Mouse (Mus musculus) liver, embryonic 14.5 days (tissue): ENCODE measurements around the gene Efcab5. TPM values are rescaled to one million over a fixed set of nuclear protein-coding genes. Genes with fewer than 3 reads are reported as not detected.

Experiments used
- ATAC-seq: fragments of 200-750 bp; cut with Nextera tagmentation; 2 replicates; pipeline ENCODE4 v1.8.0; 2017; ENCODE audit warnings: moderate number of reproducible peaks, mild to moderate bottlenecking, moderate library complexity; ENCODE audit not compliant: insufficient read depth
- DNase-seq, 3 experiments: peaks; one replicate each; pipeline ENCODE4 v3.0.0-alpha.2; 2012 to 2013; ENCODE audit warnings: low read depth in 3 of 3, low spot score in 3 of 3
- H3K27ac ChIP-seq: fragments of 300-500 bp; sonication (generic); 2 replicates; pipeline ENCODE4 v1.5.1; 2014; ENCODE audit warnings: moderate library complexity, mild to moderate bottlenecking, control low read depth, inconsistent platforms
- H3K27me3 ChIP-seq: fragments of 300-500 bp; sonication (generic); 2 replicates; pipeline ENCODE4 v1.6.1; 2014; ENCODE audit warnings: mild to moderate bottlenecking, low read length, moderate library complexity; ENCODE audit not compliant: control insufficient read depth, insufficient read depth
- H3K36me3 ChIP-seq: fragments of 300-500 bp; sonication (generic); replicated peaks from 2 replicates; pipeline ENCODE4 v1.6.1; 2014; ENCODE audit warnings: low read depth; ENCODE audit not compliant: control insufficient read depth, insufficient read depth
- H3K4me1 ChIP-seq, 2 experiments: fragments of 200-500 bp in 1 of 2; fragments of 300-500 bp in 1 of 2; sonication (generic) in 1 of 2; replicated peaks; 2 replicates each; pipeline ENCODE4 v1.6.1; 2012 to 2014; ENCODE audit warnings: antibody characterized with exemption in 1 of 2, inconsistent platforms in 1 of 2, low read length in 1 of 2; ENCODE audit not compliant: control insufficient read depth in 2 of 2, insufficient read depth in 2 of 2
- H3K4me2 ChIP-seq: fragments of 300-500 bp; sonication (generic); 2 replicates; pipeline ENCODE4 v1.6.1; 2014; ENCODE audit warnings: low read depth, mild to moderate bottlenecking, control low read depth, moderate library complexity
- H3K4me3 ChIP-seq, 2 experiments: fragments of 200-500 bp in 1 of 2; fragments of 300-500 bp in 1 of 2; sonication (generic) in 1 of 2; 2 replicates each; pipeline ENCODE4 v1.5.1; 2012 to 2014; ENCODE audit warnings: low read depth in 2 of 2, low read length in 2 of 2, mild to moderate bottlenecking in 2 of 2, control low read depth in 1 of 2, inconsistent platforms in 1 of 2, moderate library complexity in 1 of 2; ENCODE audit not compliant: insufficient read depth in 1 of 2
- H3K9ac ChIP-seq: fragments of 300-500 bp; sonication (generic); replicated peaks from 2 replicates; pipeline ENCODE4 v1.6.1; 2014; ENCODE audit warnings: mild to moderate bottlenecking, control low read depth, moderate library complexity
- H3K9me3 ChIP-seq: fragments of 300-500 bp; sonication (generic); 2 replicates; pipeline ENCODE4 v1.6.1; 2016; ENCODE audit warnings: low read length, mixed read lengths; ENCODE audit not compliant: control insufficient read depth
- CTCF ChIP-seq: IDR thresholded peaks from 2 replicates; pipeline ENCODE4 v1.5.1; 2016; ENCODE audit warnings: antibody characterized with exemption, low read depth, control low read depth
- EP300 ChIP-seq: IDR thresholded peaks from 2 replicates; pipeline ENCODE4 v1.6.1; 2016; ENCODE audit warnings: antibody characterized with exemption, low read depth
- WGBS: fragments of 180-500 bp; shearing (Covaris S2); extraction: QIAGEN DNeasy Blood & Tissue Kit; methylation state at CpG from one replicate; pipeline ENCODE4 v1.1.7; 2014; ENCODE audit not compliant: insufficient replicate concordance; 5-methylcytosine and 5-hydroxymethylcytosine counted together
- polyA plus RNA-seq, 2 experiments: library from polyadenylated mRNA; depleted of rRNA in 1 of 2; stranded (reverse) in 1 of 2; unstranded in 1 of 2; fragments of >200 nt; fragmentation: Nextera tagmentation in 1 of 2; extraction: Ambion mirVana in 1 of 2; gene quantifications; 2 replicates each; pipeline versions ENCODE4 v1.2.1 to v1.2.3; 2012 to 2014

Gene Efcab5
- polyA plus RNA-seq, 2 experiments, result 0.05 to 0.27 TPM

GRCm38 (mm10) chr11:77181528-77181927, 7.2 kb downstream of the Efcab5 start:
- 49% methylated on average over 5 of the region's 5 CpGs for WGBS
- Histone ChIP-seq H3K9me3 (no peaks in the 10 kb centered on the region), H3K36me3 (no peaks in the 10 kb centered on the region), H3K4me3 (no peak overlapping the region), H3K9ac (no peak overlapping the region), H3K4me2 (no peak overlapping the region), H3K27ac (no peak overlapping the region), H3K4me1 (0 out of 4 replicates have a peak, but pooled peaks cover 0 to 4% of the 10 kb centered on the region in 2 experiments), H3K27me3 (no peaks in the 10 kb centered on the region)
- ATAC-seq, result no peak
- DNase-seq, result no peak
- TF ChIP-seq CTCF, result no peak
- no peak for TF ChIP-seq EP300

- TF ChIP-seq EP300, result no peak
- H3K9me3 ChIP-seq, result no peaks in the 10 kb centered on the region
- H3K27ac ChIP-seq, result no peak overlapping the region
- no peak overlapping the region for H3K4me3 ChIP-seq
- H3K4me2 ChIP-seq, result no peak overlapping the region
- DNase-seq, result no peak
- H3K9ac ChIP-seq, result no peak overlapping the region
- ATAC-seq, result no peak
- 0 out of 4 replicates have a peak, but pooled peaks cover 0 to 4% of the 10 kb centered on the region in 2 experiments for H3K4me1 ChIP-seq
- no peaks in the 10 kb centered on the region for H3K36me3 ChIP-seq
- WGBS, result 46% methylated on average over 4 of the region's 4 CpGs
- no peaks in the 10 kb centered on the region for H3K27me3 ChIP-seq
These were observed 7.9 kb downstream of the Efcab5 start for GRCm38 (mm10) chr11:77180886-77181285.

GRCm38 (mm10) chr11:77179771-77180170, 9.0 kb downstream of the Efcab5 start:
- no peak for TF ChIP-seq CTCF
- TF ChIP-seq EP300, result no peak
- Histone ChIP-seq H3K4me1 (0 out of 4 replicates have a peak, but pooled peaks cover 0 to 4% of the 10 kb centered on the region in 2 experiments), H3K4me2 (no peak overlapping the region), H3K27me3 (no peaks in the 10 kb centered on the region), H3K36me3 (no peaks in the 10 kb centered on the region), H3K4me3 (no peak overlapping the region), H3K9me3 (no peaks in the 10 kb centered on the region), H3K27ac (no peak overlapping the region), H3K9ac (no peak overlapping the region)
- ATAC-seq, result no peak
- DNase-seq, result no peak
- 65% methylated on average over 3 of the region's 3 CpGs for WGBS

GRCm38 (mm10) chr11:77174531-77174930, 14.2 kb downstream of the Efcab5 start:
- WGBS, result 70% methylated on average over 7 of the region's 7 CpGs
- no peak overlapping the region for H3K4me3 ChIP-seq
- no peak overlapping the region for H3K4me2 ChIP-seq
- ATAC-seq (no peak), DNase-seq (no peak)
- H3K4me1 ChIP-seq, result no peaks in the 10 kb centered on the region
- H3K9me3 ChIP-seq, result no peaks in the 10 kb centered on the region
- no peaks in the 10 kb centered on the region for H3K36me3 ChIP-seq
- H3K27ac ChIP-seq, result no peak overlapping the region
- TF ChIP-seq CTCF (no peak), EP300 (no peak)
- no peaks in the 10 kb centered on the region for H3K27me3 ChIP-seq
- no peak overlapping the region for H3K9ac ChIP-seq

- H3K4me3 ChIP-seq, result no peak overlapping the region
- H3K27ac ChIP-seq, result no peak overlapping the region
- WGBS, result 59% methylated on average over 4 of the region's 4 CpGs
- ATAC-seq, result no peak
- H3K4me1 ChIP-seq, result no peaks in the 10 kb centered on the region
- H3K27me3 ChIP-seq, result no peaks in the 10 kb centered on the region
- no peak for DNase-seq
- H3K9ac ChIP-seq, result no peak overlapping the region
- no peaks in the 10 kb centered on the region for H3K9me3 ChIP-seq
- no peak overlapping the region for H3K4me2 ChIP-seq
- H3K36me3 ChIP-seq, result no peaks in the 10 kb centered on the region
- no peak for TF ChIP-seq CTCF
- TF ChIP-seq EP300, result no peak
These were observed 15.0 kb downstream of the Efcab5 start for GRCm38 (mm10) chr11:77173731-77174130.
